Mouse (Mus musculus) midbrain, embryonic 11.5 days (tissue): Measurements from ENCODE around the gene Gm45713. TPM values are rescaled to one million over a fixed set of nuclear protein-coding genes. Genes with fewer than 3 reads are reported as not detected.

Experiments
- ATAC-seq: fragments of 200-750 bp; cut with Nextera tagmentation; 2 replicates; pipeline ENCODE4 v1.8.0; 2017; ENCODE audit warnings: moderate TSS enrichment, moderate library complexity; ENCODE audit not compliant: low FRiP score
- DNase-seq: peaks from one replicate; pipeline ENCODE4 v3.0.0; 2015; ENCODE audit warnings: low spot score; ENCODE audit errors: missing footprints
- H3K27ac ChIP-seq: fragments of 300-500 bp; sonication (generic); 2 replicates; pipeline ENCODE4 v1.5.1; 2014; ENCODE audit warnings: low read depth, low read length
- H3K27me3 ChIP-seq: fragments of 300-500 bp; sonication (generic); 2 replicates; pipeline ENCODE4 v1.6.1; 2014; ENCODE audit warnings: mild to moderate bottlenecking, low read length, moderate library complexity, mixed read lengths; ENCODE audit not compliant: control insufficient read depth, insufficient read depth
- H3K36me3 ChIP-seq: fragments of 300-500 bp; sonication (generic); 2 replicates; pipeline ENCODE4 v1.6.1; 2014; ENCODE audit warnings: mild to moderate bottlenecking, low read length, moderate library complexity, mixed read lengths; ENCODE audit not compliant: control insufficient read depth, insufficient read depth
- H3K4me1 ChIP-seq: fragments of 300-500 bp; sonication (generic); 2 replicates; pipeline ENCODE4 v1.6.1; 2014; ENCODE audit warnings: low read length; ENCODE audit not compliant: control insufficient read depth, insufficient read depth
- H3K4me2 ChIP-seq: fragments of 300-500 bp; sonication (generic); 2 replicates; pipeline ENCODE4 v1.6.1; 2014; ENCODE audit warnings: mild to moderate bottlenecking, moderate library complexity
- H3K4me3 ChIP-seq: fragments of 300-500 bp; sonication (generic); 2 replicates; pipeline ENCODE4 v1.5.1; 2014; ENCODE audit warnings: low read depth, low read length
- H3K9ac ChIP-seq: fragments of 300-500 bp; sonication (generic); 2 replicates; pipeline ENCODE4 v1.6.1; 2014; ENCODE audit warnings: low read length
- H3K9me3 ChIP-seq: fragments of 300-500 bp; sonication (generic); 2 replicates; pipeline ENCODE4 v1.6.1; 2016; ENCODE audit warnings: low read length; ENCODE audit not compliant: control insufficient read depth
- WGBS: fragments of 180-500 bp; shearing (Covaris S2); extraction: QIAGEN DNeasy Blood & Tissue Kit; methylation state at CpG from one replicate; pipeline ENCODE4 v1.1.7; 2014; 5-methylcytosine and 5-hydroxymethylcytosine counted together
- polyA plus RNA-seq: library from polyadenylated mRNA; unstranded; fragments of >200 nt; fragmentation: Nextera tagmentation; extraction: Ambion mirVana; gene quantifications from 2 replicates; pipeline ENCODE4 v1.2.1, GENCODE M21; 2014

Gene Gm45713
- polyA plus RNA-seq, 1 experiment from 2014 or later = 0.60 TPM

DNA sequence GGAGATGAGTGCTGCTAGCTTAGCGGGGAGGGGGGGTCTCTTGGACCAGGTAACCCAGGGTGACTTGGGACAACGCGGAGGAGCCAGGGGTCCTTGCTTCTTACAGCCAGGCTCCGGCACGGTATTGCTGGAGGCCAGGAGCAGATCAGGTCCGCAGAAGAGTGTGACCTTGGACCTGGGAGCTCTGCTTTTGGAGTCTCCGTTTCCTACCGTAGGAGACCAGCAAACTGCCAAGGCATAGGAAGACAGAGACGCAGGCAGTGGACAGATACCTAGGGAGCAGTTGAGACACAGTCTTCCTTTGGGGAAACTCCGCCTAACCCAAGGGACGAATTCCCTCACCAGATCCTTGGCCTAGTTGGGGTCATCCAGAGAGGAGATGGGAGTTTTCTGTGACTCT is 29.7 kb upstream of the Gm45713 start:
- no peak overlapping the region for H3K4me2 ChIP-seq
- DNase-seq = no peak
- H3K4me1 ChIP-seq = peaks cover 5% of the 10 kb centered on the region
- no peak overlapping the region for H3K27ac ChIP-seq
- H3K9ac ChIP-seq = no peak overlapping the region
- H3K9me3 ChIP-seq = peaks cover 8% of the 10 kb centered on the region; the same call in 1 of the 2 replicates
- 41% methylated on average over 11 of the region's 11 CpGs for WGBS
- H3K4me3 ChIP-seq = no peak overlapping the region
- no peak for ATAC-seq
- H3K36me3 ChIP-seq = no peaks in the 10 kb centered on the region
- H3K27me3 ChIP-seq = peaks cover 70% of the 10 kb centered on the region

GRCm38 (mm10) chr7:45164833-45165232 is 28.8 kb upstream of the Gm45713 start:
- H3K9me3 ChIP-seq = peaks cover 3% of the 10 kb centered on the region; the same call in 1 of the 2 replicates
- 64% methylated on average over 5 of the region's 5 CpGs for WGBS
- H3K36me3 ChIP-seq = no peaks in the 10 kb centered on the region
- no peak for ATAC-seq
- H3K4me2 ChIP-seq = no peak overlapping the region
- no peak overlapping the region for H3K4me3 ChIP-seq
- peaks cover 5% of the 10 kb centered on the region for H3K4me1 ChIP-seq
- H3K27ac ChIP-seq = no peak overlapping the region
- no peak for DNase-seq
- peaks cover 70% of the 10 kb centered on the region for H3K27me3 ChIP-seq
- H3K9ac ChIP-seq = no peak overlapping the region

- Histone ChIP-seq H3K9me3 (no peaks in the 10 kb centered on the region), H3K4me1 (peaks cover 5% of the 10 kb centered on the region), H3K9ac (peak within 1 kb of the TSS; percentile 49), H3K4me3 (peak within 1 kb of the TSS; percentile 34), H3K4me2 (peak within 1 kb of the TSS; percentile 59), H3K27me3 (peaks cover 63% of the 10 kb centered on the region), H3K27ac (no peak within 1 kb of the TSS), H3K36me3 (no peaks in the 10 kb centered on the region; the same call in 1 of the 2 replicates)
- peak; percentile 89 for DNase-seq
- WGBS = 2% methylated on average over 40 of the region's 41 CpGs
- ATAC-seq = no peak
Measured at GRCm38 (mm10) chr7:45163735-45164490, 27.9 kb upstream of the Gm45713 start, which contains the start of gene Slc17a7. TSS of gene Slc17a7 (plus strand) at chr7:45163949.

DNA sequence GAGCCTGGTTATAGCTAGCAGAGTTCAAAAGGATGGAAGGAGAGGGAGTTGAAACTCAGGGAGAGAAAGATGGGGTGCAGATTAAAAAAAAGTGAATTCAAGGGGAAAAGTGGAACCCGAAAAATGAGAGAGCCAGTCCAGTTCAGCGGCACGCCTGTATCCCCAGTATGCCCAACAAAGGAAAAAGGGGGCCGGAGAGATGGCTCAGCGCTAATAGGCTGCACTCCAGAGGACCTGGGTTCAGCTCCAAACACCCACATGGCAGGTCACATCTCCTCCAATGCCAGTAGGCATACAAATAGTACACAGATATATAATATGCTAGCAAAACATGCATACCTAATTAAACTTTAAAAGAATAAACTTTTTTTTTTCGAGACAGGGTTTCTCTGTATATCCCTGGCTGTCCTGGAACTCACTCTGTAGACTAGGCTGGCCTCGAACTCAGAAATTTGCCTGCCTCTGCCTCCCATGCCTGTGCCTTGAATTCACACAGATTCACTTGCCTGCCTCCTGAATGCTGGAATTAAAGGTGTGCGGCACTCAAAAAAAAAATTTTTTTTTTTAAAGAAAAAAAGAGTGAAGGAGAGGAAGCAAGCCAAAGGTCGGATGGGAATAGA is 27.1 kb upstream of the Gm45713 start:
- Histone ChIP-seq H3K27ac (no peak overlapping the region), H3K4me3 (peak overlapping the region; percentile 34; the same call in 1 of the 2 replicates), H3K36me3 (no peaks in the 10 kb centered on the region; the same call in 1 of the 2 replicates), H3K9ac (no peak overlapping the region), H3K4me1 (peaks cover 5% of the 10 kb centered on the region), H3K4me2 (no peak overlapping the region), H3K9me3 (no peaks in the 10 kb centered on the region), H3K27me3 (peaks cover 55% of the 10 kb centered on the region)
- no peak for DNase-seq
- ATAC-seq = no peak
- 66% methylated on average over 9 of the region's 9 CpGs for WGBS

- Histone ChIP-seq H3K36me3 (no peaks in the 10 kb centered on the region; the same call in 1 of the 2 replicates), H3K4me2 (peak overlapping the region; percentile 55), H3K27me3 (peaks cover 49% of the 10 kb centered on the region), H3K9ac (no peak overlapping the region), H3K9me3 (no peaks in the 10 kb centered on the region), H3K4me1 (peaks cover 5% of the 10 kb centered on the region), H3K4me3 (no peak overlapping the region), H3K27ac (no peak overlapping the region)
- WGBS = 27% methylated on average over 6 of the region's 6 CpGs
- DNase-seq (no peak), ATAC-seq (peak; percentile 12; the same call in 1 of the 2 replicates)
Measured at GRCm38 (mm10) chr7:45162551-45162950, 26.5 kb upstream of the Gm45713 start.

- H3K9me3 ChIP-seq = no peaks in the 10 kb centered on the region
- 5% methylated on average over 35 of the region's 35 CpGs for WGBS
- no peaks in the 10 kb centered on the region; the same call in 1 of the 2 replicates for H3K36me3 ChIP-seq
- H3K4me2 ChIP-seq = peak overlapping the region; percentile 55
- ATAC-seq (peak; percentile 89), DNase-seq (peak; percentile 98)
- peaks cover 5% of the 10 kb centered on the region for H3K4me1 ChIP-seq
- H3K9ac ChIP-seq = no peak overlapping the region
- H3K4me3 ChIP-seq = peak overlapping the region; percentile 29
- H3K27ac ChIP-seq = no peak overlapping the region
- peaks cover 42% of the 10 kb centered on the region for H3K27me3 ChIP-seq
Measured at GRCm38 (mm10) chr7:45161612-45162473, 25.8 kb upstream of the Gm45713 start.

DNA sequence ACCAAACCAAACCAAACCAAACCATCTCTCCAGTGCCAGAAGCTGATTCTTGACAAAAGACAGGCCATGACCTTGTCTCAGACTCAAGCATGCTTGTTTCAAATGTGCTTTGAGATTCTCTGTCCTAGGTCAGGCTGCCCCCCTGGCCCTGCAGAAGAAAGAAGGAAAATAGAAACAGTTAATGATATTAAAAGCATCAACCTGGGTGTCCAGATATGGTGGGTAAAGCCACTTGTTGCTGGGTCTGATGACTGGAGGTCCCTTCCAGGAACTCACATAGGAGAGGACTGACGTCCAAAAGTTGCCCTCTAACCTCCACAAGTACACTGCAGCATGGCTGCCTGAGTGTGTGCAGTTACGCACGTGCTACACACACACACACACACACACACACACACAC is 24.8 kb upstream of the Gm45713 start:
- H3K9ac ChIP-seq = no peak overlapping the region
- 93% methylated on average over 3 of the region's 3 CpGs for WGBS
- no peak overlapping the region for H3K4me2 ChIP-seq
- H3K4me1 ChIP-seq = peaks cover 5% of the 10 kb centered on the region
- no peak overlapping the region for H3K4me3 ChIP-seq
- H3K27me3 ChIP-seq = peaks cover 33% of the 10 kb centered on the region
- H3K27ac ChIP-seq = no peak overlapping the region
- H3K36me3 ChIP-seq = no peaks in the 10 kb centered on the region; the same call in 1 of the 2 replicates
- ATAC-seq (no peak), DNase-seq (no peak)
- H3K9me3 ChIP-seq = no peaks in the 10 kb centered on the region

GRCm38 (mm10) chr7:45160316-45160800 is 24.3 kb upstream of the Gm45713 start:
- no peak overlapping the region for H3K9ac ChIP-seq
- no peak overlapping the region for H3K27ac ChIP-seq
- ATAC-seq (no peak), DNase-seq (no peak)
- H3K9me3 ChIP-seq = no peaks in the 10 kb centered on the region
- H3K4me2 ChIP-seq = no peak overlapping the region
- peaks cover 5% of the 10 kb centered on the region for H3K4me1 ChIP-seq
- no peak overlapping the region for H3K4me3 ChIP-seq
- H3K36me3 ChIP-seq = no peaks in the 10 kb centered on the region; the same call in 1 of the 2 replicates
- peaks cover 28% of the 10 kb centered on the region for H3K27me3 ChIP-seq
- WGBS = 95% methylated on average over 6 of the region's 6 CpGs
